In genomic region chr3:28780511-28780910, GRCm38 (mm10) we compare ENCODE assay signal across 9 mouse cellular contexts. TPM values are rescaled to one million over a fixed set of nuclear protein-coding genes. Genes with fewer than 3 reads are reported as not detected.
A peak's percentile ranks its signal among the peaks of the same experiment; 100 is the strongest.
DNase-seq lines count a peak whose midpoint lies in the region; ATAC-seq lines count a peak whose summit lies in the region.
"Had no signal": no experiment of that assay in that cellular context is flagged by ENCODE, and none has a peak within 500 bp of the region (broad histone marks: within the 10 kb centered on the region; RNA-seq: fewer than 3 reads in every experiment).

No protein-coding gene starts in this region.

- peak overlapping the region; percentile 95; the same call in 1 of the 2 replicates for H3K4me3 ChIP-seq in heart, embryonic 12.5 days
- H3K4me3 ChIP-seq in hindbrain, embryonic 12.5 days: peak overlapping the region; percentile 59
- H3K4me3 ChIP-seq in liver, embryonic 15.5 days (replicated peaks): peak overlapping the region; percentile 86

- no peaks in the 10 kb centered on the region for H3K27me3 ChIP-seq in heart, embryonic 12.5 days (replicated peaks)
- no peaks in the 10 kb centered on the region; the same call in 1 of the 2 replicates for H3K27me3 ChIP-seq in hindbrain, embryonic 12.5 days
- peaks cover 9% of the 10 kb centered on the region for H3K27me3 ChIP-seq in liver, embryonic 15.5 days
- H3K27me3 ChIP-seq: CH12.LX had no signal

- DNase-seq in heart, postnatal 10 days: no peak
- peak; percentile 1 for DNase-seq in T-cell, adult 2 months (ENCODE audit: low spot score)
- no peak for DNase-seq in thymus, adult 18-20 months
- no peak for DNase-seq in gastrocnemius, postnatal 4 days (ENCODE audit: low spot score in 2 of 2)
- DNase-seq in right cerebral cortex, postnatal 14 days: no peak

- H3K9ac ChIP-seq in heart, embryonic 12.5 days: no peak overlapping the region
- H3K9ac ChIP-seq in hindbrain, embryonic 12.5 days: no peak overlapping the region
- no peak overlapping the region; the same call in 1 of the 2 replicates for H3K9ac ChIP-seq in liver, embryonic 15.5 days

- peak overlapping the region; percentile 98 for H3K4me2 ChIP-seq in heart, embryonic 12.5 days
- peak overlapping the region; percentile 83 for H3K4me2 ChIP-seq in hindbrain, embryonic 12.5 days (replicated peaks)
- H3K4me2 ChIP-seq in liver, embryonic 15.5 days: peak overlapping the region; percentile 97

- 73% methylated on average over 9 of the region's 9 CpGs for WGBS in heart, embryonic 12.5 days
- 74% methylated on average over 9 of the region's 9 CpGs for WGBS in hindbrain, embryonic 12.5 days
- 62% methylated on average over 9 of the region's 9 CpGs for WGBS in liver, embryonic 15.5 days (ENCODE audit: insufficient replicate concordance)

- peaks cover 4% of the 10 kb centered on the region; the same call in 1 of the 2 replicates for H3K36me3 ChIP-seq in heart, embryonic 12.5 days
- H3K36me3 ChIP-seq in hindbrain, embryonic 12.5 days: no peaks in the 10 kb centered on the region
- H3K36me3 ChIP-seq in liver, embryonic 15.5 days (replicated peaks): no peaks in the 10 kb centered on the region

- H3K27ac ChIP-seq in heart, embryonic 12.5 days (ENCODE audit: poor library complexity, severe bottlenecking): no peak overlapping the region
- H3K27ac ChIP-seq in hindbrain, embryonic 12.5 days: no peak overlapping the region
- H3K27ac ChIP-seq in liver, embryonic 15.5 days (replicated peaks): peak overlapping the region; percentile 61

- intact Hi-C loops in heart, postnatal 10 days (cut with DNase I): no loop called here

- no peak for ATAC-seq in heart, embryonic 12.5 days (ENCODE audit: insufficient number of reproducible peaks, low FRiP score)
- ATAC-seq in hindbrain, embryonic 12.5 days (ENCODE audit: low FRiP score): peak; percentile 32
- no peak for ATAC-seq in liver, embryonic 15.5 days (ENCODE audit: insufficient read depth)

- 0 out of 2 replicates have a peak, but pooled peaks cover 3% of the 10 kb centered on the region for H3K9me3 ChIP-seq in heart, embryonic 12.5 days (replicated peaks)
- no peaks in the 10 kb centered on the region for H3K9me3 ChIP-seq in hindbrain, embryonic 12.5 days (replicated peaks)
- H3K9me3 ChIP-seq in liver, embryonic 15.5 days (replicated peaks): no peaks in the 10 kb centered on the region

- H3K4me1 ChIP-seq in heart, embryonic 12.5 days (replicated peaks): peaks cover 17% of the 10 kb centered on the region
- peaks cover 6% of the 10 kb centered on the region; the same call in 1 of the 2 replicates for H3K4me1 ChIP-seq in hindbrain, embryonic 12.5 days
- peaks cover 51% of the 10 kb centered on the region for H3K4me1 ChIP-seq in liver, embryonic 15.5 days (replicated peaks)

RNA-seq across cellular contexts. Expression of gene Eif5a2, which starts 0.6 kb away (rescaled TPM):
- 16.0 and 17.6 TPM in 2 replicates for polyA plus RNA-seq in heart, embryonic 12.5 days (2016; fragmentation: Nextera tagmentation; extraction: Ambion mirVana)
- 1 to 10 TPM; 4.0 to 4.3 TPM for total RNA-seq in heart, postnatal 10 days (2021)
- 16.0 and 18.6 TPM in 2 replicates for polyA plus RNA-seq in hindbrain, embryonic 12.5 days (2016; fragmentation: Nextera tagmentation; extraction: Ambion mirVana)
- 5.2 and 5.7 TPM in 2 replicates for polyA plus RNA-seq in liver, embryonic 15.5 days (2015; fragmentation: Nextera tagmentation; extraction: Ambion mirVana)
- 1 to 10 TPM; 3.3 to 4.1 TPM for total RNA-seq in gastrocnemius, postnatal 4 days (2021)
- total RNA-seq: CH12.LX had no signal

RNA-seq across cellular contexts. Expression of gene Rpl22l1, which starts 24.7 kb away (rescaled TPM):
- polyA plus RNA-seq in heart, embryonic 12.5 days (2016; fragmentation: Nextera tagmentation; extraction: Ambion mirVana): 328 and 330 TPM in 2 replicates
- total RNA-seq in heart, postnatal 10 days (2021): 100 to 1,000 TPM; 131 to 140 TPM
- polyA plus RNA-seq in hindbrain, embryonic 12.5 days (2016; fragmentation: Nextera tagmentation; extraction: Ambion mirVana): 300 and 365 TPM in 2 replicates
- 143 and 189 TPM in 2 replicates for polyA plus RNA-seq in liver, embryonic 15.5 days (2015; fragmentation: Nextera tagmentation; extraction: Ambion mirVana)
- total RNA-seq in gastrocnemius, postnatal 4 days (2021): 100 to 1,000 TPM; 201 to 271 TPM
